Mouse (Mus musculus) kidney, postnatal 0 days (tissue): Measurements from ENCODE around the gene AI597479. TPM values are rescaled to one million over a fixed set of nuclear protein-coding genes. Genes with fewer than 3 reads are reported as not detected.

ENCODE experiments used
- ATAC-seq: fragments of 200-750 bp; cut with Nextera tagmentation; replicated peaks from 2 replicates; pipeline ENCODE4 v1.8.0; 2017; ENCODE audit warnings: low read depth, moderate number of reproducible peaks, moderate TSS enrichment, moderate library complexity; ENCODE audit not compliant: low FRiP score
- DNase-seq: peaks from one replicate; pipeline ENCODE4 v3.0.0-alpha.2; 2016; ENCODE audit warnings: low spot score
- H3K27ac ChIP-seq: fragments of 300-500 bp; sonication (generic); 2 replicates; pipeline ENCODE4 v1.5.1; 2014; ENCODE audit warnings: mild to moderate bottlenecking
- H3K27me3 ChIP-seq: fragments of 300-500 bp; sonication (generic); 2 replicates; pipeline ENCODE4 v1.6.1; 2014; ENCODE audit warnings: low read length, mixed read lengths; ENCODE audit not compliant: insufficient read depth
- H3K36me3 ChIP-seq: fragments of 300-500 bp; sonication (generic); 2 replicates; pipeline ENCODE4 v1.6.1; 2014; ENCODE audit warnings: low read length, mixed read lengths; ENCODE audit not compliant: insufficient read depth
- H3K4me1 ChIP-seq: fragments of 300-500 bp; sonication (generic); replicated peaks from 2 replicates; pipeline ENCODE4 v1.6.1; 2014; ENCODE audit warnings: antibody characterized with exemption, low read length, mixed read lengths; ENCODE audit not compliant: insufficient read depth
- H3K4me2 ChIP-seq: fragments of 300-500 bp; sonication (generic); 2 replicates; pipeline ENCODE4 v1.6.1; 2014; ENCODE audit warnings: mild to moderate bottlenecking, low read length, moderate library complexity, mixed read lengths
- H3K4me3 ChIP-seq: fragments of 300-500 bp; sonication (generic); replicated peaks from 2 replicates; pipeline ENCODE4 v1.5.1; 2014; ENCODE audit warnings: low read depth, low read length
- H3K9ac ChIP-seq: fragments of 300-500 bp; sonication (generic); 2 replicates; pipeline ENCODE4 v1.6.1; 2014; ENCODE audit warnings: low read depth, low read length
- H3K9me3 ChIP-seq: fragments of 300-500 bp; sonication (generic); replicated peaks from 2 replicates; pipeline ENCODE4 v1.6.1; 2016; ENCODE audit warnings: low read length, inconsistent platforms, mixed read lengths
- CTCF ChIP-seq: IDR thresholded peaks from 2 replicates; pipeline ENCODE4 v1.5.1; 2016; ENCODE audit warnings: antibody characterized with exemption, low read depth, mild to moderate bottlenecking, moderate library complexity
- WGBS: fragments of 180-500 bp; shearing (Covaris S2); extraction: QIAGEN DNeasy Blood & Tissue Kit; methylation state at CpG from one replicate; pipeline ENCODE4 v1.1.7; 2014; 5-methylcytosine and 5-hydroxymethylcytosine counted together
- polyA plus RNA-seq: library from polyadenylated mRNA; unstranded; fragments of >200 nt; fragmentation: Nextera tagmentation; extraction: Ambion mirVana; gene quantifications from 2 replicates; pipeline ENCODE4 v1.2.1, GENCODE M21; 2015

AI597479 gene
- polyA plus RNA-seq, 1 experiment from 2014 or later: 21.0 TPM

- 94% methylated on average over 8 of the region's 8 CpGs for WGBS
Measured at GRCm38 (mm10) chr1:43072028-43072427, 26.5 kb upstream of the AI597479 start.

GRCm38 (mm10) chr1:43072561-43072960 is 25.9 kb upstream of the AI597479 start:
- 67% methylated on average over 1 of the region's 1 CpGs for WGBS

More at GRCm38 (mm10) chr1:43072028-43072427, 26.5 kb upstream of the AI597479 start:
- Histone ChIP-seq H3K9me3 (no peaks in the 10 kb centered on the region), H3K4me3 (no peak overlapping the region), H3K27ac (no peak overlapping the region), H3K27me3 (no peaks in the 10 kb centered on the region), H3K4me2 (no peak overlapping the region), H3K36me3 (0 out of 2 replicates have a peak, but pooled peaks cover 13% of the 10 kb centered on the region), H3K4me1 (no peaks in the 10 kb centered on the region), H3K9ac (no peak overlapping the region)
- TF ChIP-seq CTCF: no peak
- no peak for ATAC-seq
- no peak for DNase-seq

GRCm38 (mm10) chr1:43074791-43075190 is 23.7 kb upstream of the AI597479 start:
- H3K9me3 ChIP-seq: no peaks in the 10 kb centered on the region
- H3K4me2 ChIP-seq: no peak overlapping the region
- no peak overlapping the region for H3K27ac ChIP-seq
- ATAC-seq: no peak
- no peak overlapping the region for H3K4me3 ChIP-seq
- H3K27me3 ChIP-seq: no peaks in the 10 kb centered on the region
- TF ChIP-seq CTCF: no peak
- DNase-seq: no peak
- H3K36me3 ChIP-seq: 0 out of 2 replicates have a peak, but pooled peaks cover 13% of the 10 kb centered on the region
- WGBS: 89% methylated on average over 2 of the region's 2 CpGs
- H3K9ac ChIP-seq: no peak overlapping the region
- no peaks in the 10 kb centered on the region for H3K4me1 ChIP-seq

More at GRCm38 (mm10) chr1:43072561-43072960, 25.9 kb upstream of the AI597479 start:
- no peak for TF ChIP-seq CTCF
- Histone ChIP-seq H3K4me2 (no peak overlapping the region), H3K36me3 (0 out of 2 replicates have a peak, but pooled peaks cover 13% of the 10 kb centered on the region), H3K9me3 (no peaks in the 10 kb centered on the region), H3K4me1 (no peaks in the 10 kb centered on the region), H3K9ac (no peak overlapping the region), H3K4me3 (no peak overlapping the region), H3K27me3 (no peaks in the 10 kb centered on the region), H3K27ac (no peak overlapping the region)
- ATAC-seq: no peak
- no peak for DNase-seq

- H3K27ac ChIP-seq: no peak overlapping the region
- 0 out of 2 replicates have a peak, but pooled peaks cover 13% of the 10 kb centered on the region for H3K36me3 ChIP-seq
- ATAC-seq (no peak), DNase-seq (no peak)
- H3K4me1 ChIP-seq: no peaks in the 10 kb centered on the region
- H3K9ac ChIP-seq: no peak overlapping the region
- H3K4me2 ChIP-seq: no peak overlapping the region
- TF ChIP-seq CTCF: no peak
- no peaks in the 10 kb centered on the region for H3K9me3 ChIP-seq
- H3K27me3 ChIP-seq: no peaks in the 10 kb centered on the region
- 68% methylated on average over 2 of the region's 2 CpGs for WGBS
- no peak overlapping the region for H3K4me3 ChIP-seq
Measured at GRCm38 (mm10) chr1:43078124-43078523, 20.4 kb upstream of the AI597479 start.

- H3K4me2 ChIP-seq: no peak overlapping the region
- H3K4me1 ChIP-seq: no peaks in the 10 kb centered on the region
- whole genome bisulfite sequencing: 90% methylated on average over 5 of the region's 5 CpGs
- TF ChIP-seq CTCF: no peak
- H3K36me3 ChIP-seq: no peaks in the 10 kb centered on the region
- H3K9me3 ChIP-seq: no peaks in the 10 kb centered on the region
- H3K27ac ChIP-seq: no peak overlapping the region
- H3K9ac ChIP-seq: no peak overlapping the region
- no peak overlapping the region for H3K4me3 ChIP-seq
- H3K27me3 ChIP-seq: no peaks in the 10 kb centered on the region
- no peak for DNase-seq
- ATAC-seq: no peak
Measured at GRCm38 (mm10) chr1:43082946-43083345, 15.6 kb upstream of the AI597479 start.

- Histone ChIP-seq H3K4me1 (0 out of 2 replicates have a peak, but pooled peaks cover 3% of the 10 kb centered on the region), H3K36me3 (0 out of 2 replicates have a peak, but pooled peaks cover 6% of the 10 kb centered on the region), H3K4me3 (no peak overlapping the region), H3K9me3 (no peaks in the 10 kb centered on the region), H3K27me3 (no peaks in the 10 kb centered on the region), H3K27ac (no peak overlapping the region), H3K9ac (no peak overlapping the region), H3K4me2 (no peak overlapping the region)
- 89% methylated on average over 1 of the region's 1 CpGs for WGBS
- TF ChIP-seq CTCF: no peak
- DNase-seq: no peak
- ATAC-seq: no peak
Measured at GRCm38 (mm10) chr1:43090418-43090817, 8.1 kb upstream of the AI597479 start.
